In the genomic region with DNA sequence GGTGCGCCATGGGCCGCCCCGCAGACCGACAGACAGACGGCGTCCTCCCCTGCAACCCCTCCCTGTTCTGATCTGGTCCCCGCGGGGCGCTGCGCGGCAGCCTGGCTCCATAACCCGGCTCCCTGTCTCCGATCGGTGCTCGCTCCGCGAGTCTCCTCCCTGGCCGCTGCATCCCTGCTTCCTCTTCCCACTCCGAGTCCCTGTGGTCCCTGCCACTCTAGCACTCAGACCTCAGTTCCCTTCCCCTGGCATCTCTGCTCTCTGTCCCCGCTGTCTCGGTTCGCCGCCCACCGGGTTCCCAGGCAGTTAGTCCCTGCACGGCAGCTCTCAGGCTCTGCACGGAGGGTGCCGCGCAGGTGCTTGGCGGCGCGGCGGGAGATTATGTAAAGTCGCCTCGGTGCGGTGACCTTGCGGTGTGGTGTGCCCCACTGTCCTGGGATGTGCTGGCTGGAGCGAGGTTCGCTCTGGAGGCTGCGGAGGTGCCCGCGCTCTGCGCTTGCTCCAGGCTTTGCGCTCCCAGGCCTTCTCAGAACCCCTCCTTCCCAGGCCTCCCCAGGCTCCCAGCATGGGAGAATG, we compare ENCODE assay signal across 9 mouse cellular contexts. TPM values are rescaled to one million over a fixed set of nuclear protein-coding genes. Genes with fewer than 3 reads are reported as not detected.
DNase-seq lines count a peak whose midpoint lies in the region; ATAC-seq and TF ChIP-seq lines count a peak whose summit lies in the region.
"Had no signal": no experiment of that assay in that cellular context is flagged by ENCODE, and none has a peak within 500 bp of the region (broad histone marks: within the 10 kb centered on the region; RNA-seq: fewer than 3 reads in every experiment).

No protein-coding gene starts in this region.

- no peaks in the 10 kb centered on the region for H3K4me1 ChIP-seq in heart, adult 2 months (ENCODE audit: control insufficient read depth, insufficient read depth, low read length)
- H3K4me1 ChIP-seq in forebrain, embryonic 15.5 days, result peaks cover 12% of the 10 kb centered on the region
- H3K4me1 ChIP-seq in lung, postnatal 0 days (ENCODE audit: insufficient read depth, low read depth, low read length), result 0 out of 2 replicates have a peak, but pooled peaks cover 2% of the 10 kb centered on the region

- intact Hi-C loops in heart, adult 2 months (cut with DNase I), result loop anchor here (5.0 kb wide), 1 partner anchor 187 kb away; no protein-coding TSS in a partner anchor

- no peaks in the 10 kb centered on the region for H3K36me3 ChIP-seq in heart, adult 2 months (ENCODE audit: control insufficient read depth, insufficient read depth, low read length)
- no peaks in the 10 kb centered on the region for H3K36me3 ChIP-seq in forebrain, embryonic 15.5 days
- no peaks in the 10 kb centered on the region for H3K36me3 ChIP-seq in lung, postnatal 0 days (ENCODE audit: insufficient read depth, low read length)

- peak overlapping the region; percentile 57 for H3K4me3 ChIP-seq in heart, adult 2 months
- H3K4me3 ChIP-seq in forebrain, embryonic 15.5 days, result peak overlapping the region; percentile 92
- peak overlapping the region; percentile 57 for H3K4me3 ChIP-seq in lung, postnatal 0 days (ENCODE audit: low read depth, low read length)

- TF ChIP-seq CTCF in heart, adult 2 months (IDR thresholded peaks at IDR 0.05), result no peak
- no peak for TF ChIP-seq CTCF in lung, postnatal 0 days (IDR thresholded peaks at IDR 0.05)

- no peak for TF ChIP-seq POLR2A in heart, adult 2 months (IDR thresholded peaks at IDR 0.05; ENCODE audit: insufficient read depth, low read depth, low read length)

- no peaks in the 10 kb centered on the region for H3K9me3 ChIP-seq in forebrain, embryonic 15.5 days
- no peaks in the 10 kb centered on the region for H3K9me3 ChIP-seq in lung, postnatal 0 days (ENCODE audit: low read length)

- H3K4me2 ChIP-seq in forebrain, embryonic 15.5 days (replicated peaks), result peak overlapping the region; percentile 99
- H3K4me2 ChIP-seq in lung, postnatal 0 days (replicated peaks; ENCODE audit: low read depth, low read length), result peak overlapping the region; percentile 85

- 3% methylated on average over 42 of the region's 43 CpGs for WGBS in heart, adult 2 months
- under 1% methylated on average over 43 of the region's 43 CpGs for WGBS in forebrain, embryonic 15.5 days
- WGBS in lung, postnatal 0 days, result 1% methylated on average over 36 of the region's 43 CpGs

- no peak overlapping the region for H3K27ac ChIP-seq in heart, adult 2 months
- peak overlapping the region; percentile 83 for H3K27ac ChIP-seq in forebrain, embryonic 15.5 days (replicated peaks)
- H3K27ac ChIP-seq in lung, postnatal 0 days (ENCODE audit: low read length), result no peak overlapping the region

- H3K27me3 ChIP-seq in heart, adult 2 months (ENCODE audit: control insufficient read depth, insufficient read depth, low read length), result peaks cover 7% of the 10 kb centered on the region
- 0 out of 2 replicates have a peak, but pooled peaks cover 7% of the 10 kb centered on the region for H3K27me3 ChIP-seq in forebrain, embryonic 15.5 days
- peaks cover 16% of the 10 kb centered on the region for H3K27me3 ChIP-seq in lung, postnatal 0 days (replicated peaks; ENCODE audit: insufficient read depth, low read length)

- no peaks in the 10 kb centered on the region for H3K79me2 ChIP-seq in heart, adult 2 months (replicated peaks; ENCODE audit: control insufficient read depth, insufficient read depth, low read length)

- peak; percentile 83 for ATAC-seq in forebrain, embryonic 15.5 days (replicated peaks)
- ATAC-seq in lung, postnatal 0 days, result peak; percentile 59

- no peak for TF ChIP-seq EP300 in heart, adult 2 months (IDR thresholded peaks at IDR 0.05; ENCODE audit: insufficient read depth, low read depth, low read length)
- no peak for TF ChIP-seq EP300 in lung, postnatal 0 days (IDR thresholded peaks at IDR 0.05)

- H3K9ac ChIP-seq in heart, adult 2 months (ENCODE audit: low read depth, low read length), result peak overlapping the region; percentile 23
- peak overlapping the region; percentile 89 for H3K9ac ChIP-seq in forebrain, embryonic 15.5 days (replicated peaks)
- H3K9ac ChIP-seq in lung, postnatal 0 days (replicated peaks; ENCODE audit: low read depth), result 0 out of 2 replicates have a peak overlapping the region, but pooled peaks have one; percentile 20

- DNase-seq in heart, adult 2 months, result no peak
- no peak for DNase-seq in heart, adult 8-10 months (ENCODE audit: low spot score)
- DNase-seq in cerebellum, adult 11-12 months, result peak; percentile 79
- peak; percentile 42 for DNase-seq in kidney, adult 9 months
- peak; percentile 25 for DNase-seq in lung, postnatal 0 days (ENCODE audit: low spot score)
- peak; percentile 66 for DNase-seq in right cerebral cortex, adult 18-20 months
- no peak for DNase-seq in spleen, postnatal 4 days (ENCODE audit: low spot score in 2 of 2)

RNA-seq across cellular contexts. Expression of a gene that starts 0.8 kb away (rescaled TPM):
- total RNA-seq in heart, adult 2 months (2021), result 1 to 10 TPM; 5.4 to 6.7 TPM
- 0.62 and 0.85 TPM in 2 replicates for polyA plus RNA-seq in heart, adult 2 months (2012; rRNA removed)
- 1 to 10 TPM; 5.2 to 9.7 (median 7.2) TPM for total RNA-seq in heart, adult 8-10 months (2022)
- 72.1 and 74.3 TPM in 2 replicates for polyA plus RNA-seq in forebrain, embryonic 15.5 days (2015; fragmentation: Nextera tagmentation; extraction: Ambion mirVana)
- 0.70 and 1.2 TPM in 2 replicates for polyA plus RNA-seq in lung, postnatal 0 days (2015; fragmentation: Nextera tagmentation; extraction: Ambion mirVana)
- total RNA-seq: MEL had no signal

Comparison
In these comparisons a context has a peak if more than half of its experiments do, and no peak if none do; other contexts are left out.
1. DNase-seq: peak in cerebellum, adult 11-12 months (single experiment), kidney, adult 9 months (single experiment), lung, postnatal 0 days (single experiment) and right cerebral cortex, adult 18-20 months (single experiment); none in heart, adult 2 months (0 of 2), heart, adult 8-10 months (single experiment) and spleen, postnatal 4 days (0 of 2).
2. H3K9ac ChIP-seq: peak in every context shown above with its lines; median percentile 89 in forebrain, embryonic 15.5 days; 23 in heart, adult 2 months; 20 in lung, postnatal 0 days.
3. RNA of a gene that starts 0.8 kb away (polyA plus RNA-seq): 72.1 to 74.3 TPM in forebrain, embryonic 15.5 days; 0.70 to 1.2 TPM in lung, postnatal 0 days and 0.62 to 0.85 TPM in heart, adult 2 months; every median in the first group is over 10 times any median in the second.
4. Peak in every context shown above with its lines, with median percentiles within 50 percentile points of each other: H3K4me3 ChIP-seq.